Mouse (Mus musculus): Measurements from ENCODE around the gene Gcnt1.

DNA sequence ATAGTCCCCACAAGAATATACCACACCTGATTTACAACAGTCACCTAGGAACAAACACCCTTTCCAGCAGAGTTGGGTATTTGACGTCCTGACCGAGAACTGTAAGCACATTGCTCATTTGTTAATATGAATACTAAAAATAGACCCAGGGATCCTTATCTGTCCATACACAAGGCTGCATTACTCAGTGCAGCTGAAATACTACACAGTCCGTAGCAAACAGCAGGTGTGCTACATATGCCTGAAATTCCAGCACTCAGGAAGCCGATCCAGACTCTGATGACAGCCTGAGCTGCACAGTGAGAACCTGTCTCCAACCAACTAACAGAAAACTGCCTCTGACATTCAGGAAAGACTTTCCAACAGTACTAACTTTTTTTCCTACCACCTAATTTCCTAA is 17.8 kb downstream of the Gcnt1 start:
- TF ChIP-seq POLR2A (IDR thresholded peaks at IDR 0.05; ENCODE audit: borderline replicate concordance, extremely low read depth, low read depth, low read length) (no peak), CTCF (IDR thresholded peaks at IDR 0.05; ENCODE audit: insufficient read depth, low read length) (no peak)
